Mouse (Mus musculus): ENCODE results near the gene Eif6. TPM values are rescaled to one million over a fixed set of nuclear protein-coding genes. Genes with fewer than 3 reads are reported as not detected.

The Eif6 gene
- polyA plus RNA-seq, 1 experiment from 2014 or later: 173 TPM

DNA sequence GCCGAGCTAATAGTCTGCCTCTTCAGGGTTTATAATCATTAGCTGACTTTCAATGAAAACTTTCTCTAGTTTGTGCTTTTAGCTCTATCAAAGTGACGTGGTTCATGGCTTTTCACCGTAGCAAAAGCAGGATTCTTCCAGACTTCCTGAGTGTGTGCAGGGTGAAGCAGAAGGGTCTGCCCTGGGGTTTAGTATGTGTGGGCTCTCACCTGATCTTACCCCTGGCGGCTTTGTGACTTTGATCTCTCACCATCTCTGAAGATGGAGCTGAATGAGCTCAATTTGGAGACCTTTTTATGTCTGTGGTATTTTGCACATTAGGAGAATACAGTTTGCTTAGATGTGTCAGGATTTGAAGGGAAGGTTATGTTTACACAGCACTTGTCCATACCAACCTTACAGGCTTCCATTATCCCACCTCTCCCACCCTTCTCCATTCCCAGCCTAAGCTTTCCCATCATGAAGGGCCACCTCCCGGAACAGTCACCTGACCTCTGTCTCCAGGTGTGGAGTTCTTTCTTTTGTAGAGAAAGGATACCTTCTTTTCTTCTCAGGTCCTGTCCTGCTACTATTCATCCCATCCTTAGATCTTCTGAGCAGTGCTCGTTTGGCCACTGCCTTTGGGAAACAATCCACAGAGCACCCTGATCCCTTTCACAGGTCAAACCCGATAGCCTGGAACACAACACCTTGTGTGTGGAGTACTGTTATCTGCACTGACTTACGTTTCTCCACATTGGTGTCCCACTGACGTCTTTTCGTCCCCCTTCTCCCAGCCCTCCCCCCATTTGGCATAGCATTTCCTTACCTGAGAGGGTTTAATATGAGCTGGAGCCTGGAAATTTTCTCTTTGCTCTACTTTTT, 49.7 kb downstream of the Eif6 start:
- H3K9me3 ChIP-seq (ENCODE audit: control insufficient read depth, low read depth, low read length): no peaks in the 10 kb centered on the region
- ATAC-seq (ENCODE audit: insufficient number of reproducible peaks, insufficient read depth, low FRiP score, low read depth): no peak
- H3K36me3 ChIP-seq (ENCODE audit: control insufficient read depth, insufficient read depth, low read length): no peaks in the 10 kb centered on the region
- 0 out of 2 replicates have a peak, but pooled peaks cover 7% of the 10 kb centered on the region for H3K4me1 ChIP-seq (ENCODE audit: control insufficient read depth, insufficient read depth, low read length)
- H3K4me3 ChIP-seq (ENCODE audit: low read depth, low read length): no peak overlapping the region
- no peak overlapping the region for H3K4me2 ChIP-seq (replicated peaks; ENCODE audit: low read depth, low read length)
- no peak overlapping the region for H3K27ac ChIP-seq (ENCODE audit: low read length)
- peaks cover 16% of the 10 kb centered on the region; the same call in 1 of the 2 replicates for H3K27me3 ChIP-seq (ENCODE audit: control insufficient read depth, insufficient read depth, low read length)
- no peak overlapping the region for H3K9ac ChIP-seq (replicated peaks; ENCODE audit: low read depth, low read length)
- 57% methylated on average over 10 of the region's 10 CpGs for WGBS

DNA sequence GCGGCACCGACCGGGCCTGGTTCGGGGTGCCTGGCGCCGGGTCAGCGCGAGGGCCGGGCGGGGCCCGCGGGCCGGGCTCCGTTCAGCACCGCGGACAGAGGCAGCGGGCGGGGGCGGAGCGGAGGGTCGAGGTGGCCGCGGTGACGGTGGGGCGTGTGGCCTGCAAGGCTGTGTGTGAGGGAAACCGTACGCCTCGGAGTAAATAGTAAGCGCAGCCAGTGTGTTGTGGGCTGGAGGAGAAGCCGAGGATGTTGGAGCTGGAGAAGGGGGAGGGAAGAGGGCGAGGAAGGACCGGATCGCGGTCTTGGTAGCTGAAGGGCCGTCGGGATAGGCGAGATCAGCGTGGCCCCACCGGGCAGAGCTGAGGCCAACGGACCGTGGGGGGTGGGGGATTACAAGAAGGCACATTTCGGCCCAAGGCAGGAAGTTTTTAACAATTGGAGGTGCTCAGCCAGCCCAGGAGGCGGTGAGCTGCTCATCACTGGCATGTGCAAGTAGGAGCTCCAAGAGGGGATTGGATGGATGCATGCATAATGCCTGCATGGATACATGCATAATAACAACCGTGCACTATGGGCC, 51.0 kb downstream of the Eif6 start:
- H3K9ac ChIP-seq (replicated peaks; ENCODE audit: low read depth, low read length): no peak overlapping the region
- H3K9me3 ChIP-seq (ENCODE audit: control insufficient read depth, low read depth, low read length): no peaks in the 10 kb centered on the region
- H3K4me1 ChIP-seq (ENCODE audit: control insufficient read depth, insufficient read depth, low read length): 0 out of 2 replicates have a peak, but pooled peaks cover 7% of the 10 kb centered on the region
- no peaks in the 10 kb centered on the region for H3K36me3 ChIP-seq (ENCODE audit: control insufficient read depth, insufficient read depth, low read length)
- H3K4me3 ChIP-seq (ENCODE audit: low read depth, low read length): peak overlapping the region; percentile 31
- peak overlapping the region; percentile 95 for H3K4me2 ChIP-seq (replicated peaks; ENCODE audit: low read depth, low read length)
- 2% methylated on average over 44 of the region's 44 CpGs for WGBS
- ATAC-seq (ENCODE audit: insufficient number of reproducible peaks, insufficient read depth, low FRiP score, low read depth): peak; percentile 61; the same call in 1 of the 2 replicates
- no peak overlapping the region for H3K27ac ChIP-seq (ENCODE audit: low read length)
- peaks cover 16% of the 10 kb centered on the region; the same call in 1 of the 2 replicates for H3K27me3 ChIP-seq (ENCODE audit: control insufficient read depth, insufficient read depth, low read length)

DNA sequence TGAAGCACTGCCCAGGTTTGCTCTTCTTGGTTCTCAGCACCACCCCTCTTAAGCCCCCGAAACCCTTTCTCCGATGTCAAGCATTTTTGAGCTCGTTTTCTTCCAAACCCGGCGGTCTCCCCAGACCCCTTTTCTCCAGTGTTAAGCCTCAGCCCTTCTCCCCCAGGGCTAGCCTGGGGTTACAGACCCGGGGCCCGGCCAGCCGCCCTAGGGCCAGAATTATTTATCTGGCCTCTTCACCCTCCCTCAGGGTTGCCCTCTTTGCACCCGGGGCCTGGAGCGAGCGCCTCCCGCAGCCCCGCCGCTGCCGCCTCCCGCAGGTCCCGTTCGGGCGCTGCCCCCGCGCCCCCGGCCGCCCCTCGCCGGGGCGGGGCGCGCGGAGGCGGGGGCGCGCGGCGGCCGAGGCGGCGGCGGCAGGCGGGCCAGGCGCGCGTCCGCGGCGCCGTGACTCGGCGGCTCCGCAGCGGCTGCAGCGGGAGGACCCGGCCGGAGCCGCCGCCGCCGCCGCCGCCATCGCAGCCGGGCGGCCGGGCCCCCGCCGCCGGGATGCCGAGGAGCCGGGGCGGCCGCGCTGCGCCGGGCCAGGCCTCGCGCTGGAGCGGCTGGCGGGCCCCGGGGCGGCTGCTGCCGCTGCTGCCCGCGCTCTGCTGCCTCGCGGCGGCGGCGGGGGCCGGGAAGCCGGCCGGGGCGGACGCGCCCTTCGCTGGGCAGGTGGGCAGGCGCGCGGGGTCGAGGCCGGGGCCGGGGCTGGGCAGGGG, 51.6 kb downstream of the Eif6 start, which contains the start of gene Mmp24:
TSS of gene Mmp24 (plus strand) at position 416 of the 758 bp plus-strand sequence.
- ATAC-seq (ENCODE audit: insufficient number of reproducible peaks, insufficient read depth, low FRiP score, low read depth): no peak

DNA sequence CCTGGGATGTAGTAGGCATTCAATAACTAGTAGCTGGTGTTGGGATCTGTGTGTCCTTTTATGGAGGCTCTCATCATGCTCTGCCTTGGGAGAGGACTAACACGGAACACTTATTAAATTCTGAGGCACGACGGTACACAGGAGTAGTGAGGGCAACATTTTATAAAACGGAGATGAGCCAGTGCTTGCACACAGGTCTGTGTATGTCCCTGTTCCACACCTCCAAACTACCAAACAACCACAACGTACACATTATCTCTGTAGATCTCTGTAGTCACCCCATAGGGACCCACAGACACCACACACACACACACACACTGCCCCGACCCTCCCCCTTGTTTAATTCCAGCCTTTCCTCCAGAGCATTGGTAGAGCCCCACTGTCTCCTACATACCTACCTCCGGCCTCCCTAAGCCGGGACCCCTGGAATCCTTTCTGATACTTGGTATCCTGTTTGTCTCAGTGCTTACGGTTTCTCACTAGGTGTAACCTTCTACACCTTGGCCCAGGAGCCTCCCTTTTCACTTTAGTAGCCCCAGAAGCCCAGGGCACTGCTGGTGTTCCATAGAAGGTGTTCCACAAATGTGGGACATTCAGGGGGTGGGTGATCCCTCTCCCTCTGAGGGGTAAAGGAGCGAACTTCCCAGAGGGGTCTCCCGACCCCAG, 52.3 kb downstream of the Eif6 start:
- Histone ChIP-seq H3K9me3 (ENCODE audit: control insufficient read depth, low read depth, low read length) (no peaks in the 10 kb centered on the region), H3K27ac (ENCODE audit: low read length) (no peak overlapping the region), H3K4me1 (ENCODE audit: control insufficient read depth, insufficient read depth, low read length) (0 out of 2 replicates have a peak, but pooled peaks cover 7% of the 10 kb centered on the region), H3K4me2 (replicated peaks; ENCODE audit: low read depth, low read length) (peak overlapping the region; percentile 95; the same call in 1 of the 2 replicates), H3K27me3 (ENCODE audit: control insufficient read depth, insufficient read depth, low read length) (peaks cover 16% of the 10 kb centered on the region; the same call in 1 of the 2 replicates), H3K9ac (replicated peaks; ENCODE audit: low read depth, low read length) (no peak overlapping the region; the same call in 1 of the 2 replicates), H3K36me3 (ENCODE audit: control insufficient read depth, insufficient read depth, low read length) (no peaks in the 10 kb centered on the region), H3K4me3 (ENCODE audit: low read depth, low read length) (peak overlapping the region; percentile 31; the same call in 1 of the 2 replicates)
- WGBS: 55% methylated on average over 11 of the region's 11 CpGs
- no peak for ATAC-seq (ENCODE audit: insufficient number of reproducible peaks, insufficient read depth, low FRiP score, low read depth)

More for the DNA sequence above, 51.6 kb downstream of the Eif6 start, which contains the start of gene Mmp24:
- Histone ChIP-seq H3K9ac (replicated peaks; ENCODE audit: low read depth, low read length) (no peak within 1 kb of the TSS; the same call in 1 of the 2 replicates), H3K27me3 (ENCODE audit: control insufficient read depth, insufficient read depth, low read length) (peaks cover 16% of the 10 kb centered on the region; the same call in 1 of the 2 replicates), H3K4me1 (ENCODE audit: control insufficient read depth, insufficient read depth, low read length) (0 out of 2 replicates have a peak, but pooled peaks cover 7% of the 10 kb centered on the region), H3K9me3 (ENCODE audit: control insufficient read depth, low read depth, low read length) (no peaks in the 10 kb centered on the region), H3K36me3 (ENCODE audit: control insufficient read depth, insufficient read depth, low read length) (no peaks in the 10 kb centered on the region), H3K4me3 (ENCODE audit: low read depth, low read length) (peak within 1 kb of the TSS; percentile 31), H3K4me2 (replicated peaks; ENCODE audit: low read depth, low read length) (peak within 1 kb of the TSS; percentile 95), H3K27ac (ENCODE audit: low read length) (no peak within 1 kb of the TSS)
- 4% methylated on average over 39 of the region's 100 CpGs for WGBS

DNA sequence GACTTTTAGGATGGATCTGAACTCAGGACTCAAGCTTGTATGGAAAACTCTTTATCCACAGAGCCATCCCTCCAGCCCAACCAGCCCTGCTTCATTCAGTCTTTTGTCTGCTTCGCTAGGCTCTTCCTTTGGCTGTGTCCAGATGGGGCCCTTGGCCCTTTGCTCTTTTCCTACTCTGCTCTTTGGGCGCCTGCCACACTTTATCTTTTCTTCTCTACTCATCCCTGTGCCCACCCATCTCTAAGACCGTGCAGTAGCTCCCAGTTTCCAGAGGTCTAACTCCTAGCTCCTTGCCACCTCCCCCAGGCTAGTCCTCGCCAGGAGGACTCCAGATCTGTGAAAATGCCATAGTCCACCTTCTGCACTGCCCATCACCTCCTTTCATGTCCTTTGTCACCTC, 53.1 kb downstream of the Eif6 start:
- 0 out of 2 replicates have a peak, but pooled peaks cover 7% of the 10 kb centered on the region for H3K4me1 ChIP-seq (ENCODE audit: control insufficient read depth, insufficient read depth, low read length)
- no peak overlapping the region for H3K27ac ChIP-seq (ENCODE audit: low read length)
- WGBS: 57% methylated on average over 4 of the region's 4 CpGs
- peaks cover 16% of the 10 kb centered on the region; the same call in 1 of the 2 replicates for H3K27me3 ChIP-seq (ENCODE audit: control insufficient read depth, insufficient read depth, low read length)
- no peaks in the 10 kb centered on the region for H3K36me3 ChIP-seq (ENCODE audit: control insufficient read depth, insufficient read depth, low read length)
- no peak for ATAC-seq (ENCODE audit: insufficient number of reproducible peaks, insufficient read depth, low FRiP score, low read depth)
- H3K9me3 ChIP-seq (ENCODE audit: control insufficient read depth, low read depth, low read length): no peaks in the 10 kb centered on the region
- H3K4me3 ChIP-seq (ENCODE audit: low read depth, low read length): no peak overlapping the region
- no peak overlapping the region for H3K9ac ChIP-seq (replicated peaks; ENCODE audit: low read depth, low read length)
- no peak overlapping the region for H3K4me2 ChIP-seq (replicated peaks; ENCODE audit: low read depth, low read length)

Other genes with a start within 250 kb of the Eif6 start
- 24.2 and 26.1 TPM in 2 replicates for gene Gss, start 234.1 kb downstream of the Eif6 start, polyA plus RNA-seq (2014; fragmentation: Nextera tagmentation; extraction: Ambion mirVana)
- gene Myh7b, start 215.7 kb downstream of the Eif6 start, polyA plus RNA-seq (2014; fragmentation: Nextera tagmentation; extraction: Ambion mirVana): 0.39 and 0.76 TPM in 2 replicates
- 137 and 140 TPM in 2 replicates for gene Trpc4ap, start 134.5 kb downstream of the Eif6 start, polyA plus RNA-seq (2014; fragmentation: Nextera tagmentation; extraction: Ambion mirVana)
- 41.6 and 50.2 TPM in 2 replicates for gene Edem2, start 97.5 kb downstream of the Eif6 start, polyA plus RNA-seq (2014; fragmentation: Nextera tagmentation; extraction: Ambion mirVana)
- not detected in 2 replicates for gene Gm17581, start 91.1 kb downstream of the Eif6 start, polyA plus RNA-seq (2014; fragmentation: Nextera tagmentation; extraction: Ambion mirVana)
- 14.7 and 15.3 TPM in 2 replicates for gene Procr, start 75.8 kb downstream of the Eif6 start, polyA plus RNA-seq (2014; fragmentation: Nextera tagmentation; extraction: Ambion mirVana)
- 0.25 and 0.51 TPM in 2 replicates for gene Mmp24, start 51.6 kb downstream of the Eif6 start, polyA plus RNA-seq (2014; fragmentation: Nextera tagmentation; extraction: Ambion mirVana)
- 12.8 and 15.0 TPM in 2 replicates for gene BC029722, start 7.5 kb downstream of the Eif6 start, polyA plus RNA-seq (2014; fragmentation: Nextera tagmentation; extraction: Ambion mirVana)
- 2.3 and 3.1 TPM in 2 replicates for gene Fam83c, start 7.9 kb upstream of the Eif6 start, polyA plus RNA-seq (2014; fragmentation: Nextera tagmentation; extraction: Ambion mirVana)
- gene Uqcc1, start 103.4 kb upstream of the Eif6 start, polyA plus RNA-seq (2014; fragmentation: Nextera tagmentation; extraction: Ambion mirVana): 56.3 and 64.4 TPM in 2 replicates
- not detected in 2 replicates for gene Gm15557, start 113.8 kb upstream of the Eif6 start, polyA plus RNA-seq (2014; fragmentation: Nextera tagmentation; extraction: Ambion mirVana)
- 1.2 and 1.3 TPM in 2 replicates for gene Gdf5, start 118.4 kb upstream of the Eif6 start, polyA plus RNA-seq (2014; fragmentation: Nextera tagmentation; extraction: Ambion mirVana)
- 22.6 and 27.8 TPM in 2 replicates for gene Cep250, start 129.5 kb upstream of the Eif6 start, polyA plus RNA-seq (2014; fragmentation: Nextera tagmentation; extraction: Ambion mirVana)
- 2.1 and 2.2 TPM in 2 replicates for gene 6430550D23Rik, start 181.1 kb upstream of the Eif6 start, polyA plus RNA-seq (2014; fragmentation: Nextera tagmentation; extraction: Ambion mirVana)
- 264 and 266 TPM in 2 replicates for gene Ergic3, start 181.1 kb upstream of the Eif6 start, polyA plus RNA-seq (2014; fragmentation: Nextera tagmentation; extraction: Ambion mirVana)
- 0.78 and 1.6 TPM in 2 replicates for gene Fer1l4, start 226.0 kb upstream of the Eif6 start, polyA plus RNA-seq (2014; fragmentation: Nextera tagmentation; extraction: Ambion mirVana)
- gene Spag4, start 238.2 kb upstream of the Eif6 start, polyA plus RNA-seq (2014; fragmentation: Nextera tagmentation; extraction: Ambion mirVana): 3.1 and 4.2 TPM in 2 replicates